Mouse (Mus musculus): ENCODE results near the gene Ltbp4.

The Ltbp4 gene

GRCm38 (mm10) chr7:27337175-27337853, at the start of gene Ltbp4:
Gene Ltbp4 (minus strand): TSS chr7:27337692.
- DNase-seq (ENCODE audit: low read depth, low spot score) = no peak

- no peak for DNase-seq (ENCODE audit: low read depth, low spot score)
These were observed 47.2 kb upstream of the Ltbp4 start for GRCm38 (mm10) chr7:27384731-27385130.

DNA sequence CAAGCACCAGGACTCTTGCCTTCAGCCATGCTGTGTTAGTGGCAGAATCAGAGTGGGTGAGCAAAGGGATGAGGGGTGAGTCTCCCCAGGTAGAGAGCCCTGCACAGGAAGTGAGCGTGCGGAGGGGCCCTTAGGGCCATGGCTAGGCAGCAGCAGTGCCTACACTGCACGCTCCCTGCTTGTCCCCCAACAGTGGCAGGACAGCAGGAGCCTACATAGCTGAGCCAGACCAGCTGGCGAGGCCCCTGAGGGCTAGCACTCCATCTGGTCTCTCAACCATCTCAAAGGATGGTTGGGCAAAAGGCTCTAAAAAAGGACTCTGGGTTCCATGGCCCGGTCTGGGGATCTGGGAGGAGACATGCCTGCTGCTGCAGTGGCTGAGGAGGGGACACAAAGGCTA, 46.6 kb upstream of the Ltbp4 start:
- DNase-seq (ENCODE audit: low read depth, low spot score) = no peak

- DNase-seq (ENCODE audit: low read depth, low spot score) = no peak
These were observed 45.7 kb upstream of the Ltbp4 start for GRCm38 (mm10) chr7:27383233-27383632.

DNA sequence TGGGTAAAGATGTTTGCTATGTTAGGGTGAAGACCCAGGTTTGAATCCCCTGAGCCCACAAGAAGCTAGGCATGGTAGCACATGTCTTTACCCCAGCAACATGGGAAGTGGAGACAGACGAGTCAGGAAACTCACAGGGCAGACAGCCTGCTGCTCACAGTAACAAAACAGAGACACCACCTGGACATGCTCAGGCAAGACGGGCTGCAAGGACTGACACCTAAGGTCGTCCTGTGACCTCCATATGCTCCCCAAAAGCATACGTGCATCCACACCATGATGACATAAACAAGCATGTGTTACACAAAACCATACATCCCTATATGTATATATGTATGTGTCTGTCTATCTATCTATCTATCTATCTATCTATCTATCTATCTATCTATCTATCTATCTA, 44.1 kb upstream of the Ltbp4 start:
- no peak for DNase-seq (ENCODE audit: low read depth, low spot score)

DNA sequence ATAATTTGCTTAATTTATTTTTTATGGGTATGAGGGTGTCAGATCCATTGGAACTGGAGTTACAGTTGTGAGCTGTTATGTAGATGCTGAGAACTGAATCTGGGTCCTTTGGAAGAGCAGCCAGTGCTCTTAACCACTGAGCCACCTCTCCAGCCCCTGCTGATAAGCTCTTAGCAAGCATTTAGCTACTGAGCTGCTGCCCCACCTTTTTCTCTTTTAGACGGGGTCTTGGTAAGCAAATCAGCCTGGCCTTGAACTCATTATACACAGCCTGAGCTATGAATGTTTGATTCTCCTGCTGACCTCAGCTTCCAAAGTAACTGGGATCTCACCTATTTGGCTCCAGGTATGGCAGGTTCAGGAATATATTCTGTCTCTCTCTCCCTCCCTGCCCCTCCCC, 43.5 kb upstream of the Ltbp4 start:
- DNase-seq (ENCODE audit: low read depth, low spot score) = no peak

DNA sequence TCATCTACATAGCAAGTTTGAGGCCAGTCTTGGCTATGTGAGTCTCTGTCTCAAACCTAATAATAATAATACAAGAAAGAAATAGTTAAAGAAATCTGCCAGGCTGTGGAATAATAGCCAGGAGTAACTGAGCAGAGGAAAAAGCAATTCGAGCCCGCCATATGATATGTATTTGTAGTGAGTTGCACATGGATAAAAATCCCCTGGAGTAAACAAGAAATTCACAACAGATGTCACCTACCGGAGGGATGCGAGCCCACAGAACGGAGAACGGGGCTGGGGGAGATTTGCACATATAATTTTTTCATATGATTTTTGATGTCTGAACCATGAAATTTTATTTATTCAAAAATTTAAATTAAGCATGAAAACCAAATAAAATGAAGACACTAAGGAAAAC, 42.3 kb upstream of the Ltbp4 start:
- no peak for DNase-seq (ENCODE audit: low read depth, low spot score)

GRCm38 (mm10) chr7:27378431-27378830, 40.9 kb upstream of the Ltbp4 start:
- DNase-seq (ENCODE audit: low read depth, low spot score) = no peak

DNA sequence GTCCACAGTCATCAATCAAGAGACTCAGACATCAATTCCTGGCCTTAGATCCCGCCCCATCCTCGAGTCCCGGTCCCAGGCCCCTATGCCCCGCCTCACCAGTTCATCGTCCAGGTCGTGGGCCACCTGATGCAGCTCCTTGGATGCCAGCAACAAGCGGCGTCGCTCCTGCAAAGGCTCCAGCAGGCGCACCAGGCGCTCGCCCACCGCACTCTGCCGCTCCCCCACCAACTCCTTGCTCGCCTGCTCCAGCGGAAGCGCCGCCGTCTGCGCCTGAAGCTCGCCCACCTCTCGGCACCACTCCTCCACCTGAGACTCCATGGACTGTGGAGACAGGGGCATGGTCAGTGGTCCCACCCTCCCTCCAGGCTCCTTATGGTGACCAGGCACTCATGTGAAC, 37.8 kb upstream of the Ltbp4 start:
- peak; percentile 42 for DNase-seq (ENCODE audit: low read depth, low spot score)

DNA sequence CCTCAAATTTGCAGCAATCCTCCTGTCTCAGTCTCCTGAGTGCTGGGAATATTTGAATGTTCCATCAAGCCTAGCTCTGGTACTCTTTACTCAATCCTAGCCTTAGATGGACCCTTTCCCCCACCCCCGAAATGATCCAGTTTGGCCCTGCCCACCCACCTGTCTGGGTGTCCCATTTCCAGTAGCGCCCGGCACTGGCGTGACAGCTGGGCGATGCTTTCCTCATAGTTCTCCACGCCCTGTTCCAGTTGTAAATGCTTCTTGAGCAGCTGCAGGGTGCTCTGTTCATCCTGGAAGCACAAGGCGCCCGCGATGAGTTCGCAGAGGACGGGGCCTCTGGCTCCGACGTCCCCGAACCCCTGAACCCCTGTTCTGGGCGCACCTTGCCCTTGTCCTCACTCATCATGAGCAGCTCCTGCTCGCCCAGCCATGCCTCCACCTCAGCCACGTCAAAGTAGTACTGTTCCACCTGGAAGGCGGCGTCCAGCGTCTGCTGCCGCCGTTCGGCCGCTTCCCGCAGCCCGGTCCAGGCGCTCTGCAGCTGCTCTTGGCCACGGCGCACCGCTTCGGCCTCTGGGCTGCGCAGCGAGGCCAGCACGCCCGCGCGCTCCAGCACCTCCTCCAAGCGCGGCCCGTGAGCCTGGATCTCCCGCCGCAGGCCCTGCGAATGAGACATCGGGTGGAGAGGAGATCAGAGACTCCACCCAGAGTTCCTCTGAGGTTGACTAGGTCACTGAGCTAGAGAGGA, 34.4 kb upstream of the Ltbp4 start:
- DNase-seq (ENCODE audit: low read depth, low spot score) = no peak

DNA sequence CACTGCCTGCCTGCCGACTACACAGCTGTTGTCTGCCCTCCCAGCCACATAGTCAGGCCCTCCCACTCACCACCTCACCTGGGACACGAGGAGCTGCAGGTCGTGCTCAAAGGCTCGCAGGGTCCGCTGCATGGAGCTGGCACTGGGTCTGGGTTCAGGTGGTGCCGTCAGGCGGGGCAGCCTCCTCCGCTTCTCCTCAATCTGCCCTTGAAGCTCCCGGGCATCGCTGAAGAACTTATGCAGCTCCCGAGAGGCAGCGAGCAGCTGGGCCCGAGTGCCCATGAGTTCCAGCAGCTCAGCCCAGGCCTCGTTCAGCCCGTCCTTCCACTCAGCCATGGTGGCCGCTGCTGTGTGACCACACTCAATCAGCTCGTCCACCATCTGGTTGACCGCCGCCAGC, 31.6 kb upstream of the Ltbp4 start:
- DNase-seq (ENCODE audit: low read depth, low spot score) = no peak

DNA sequence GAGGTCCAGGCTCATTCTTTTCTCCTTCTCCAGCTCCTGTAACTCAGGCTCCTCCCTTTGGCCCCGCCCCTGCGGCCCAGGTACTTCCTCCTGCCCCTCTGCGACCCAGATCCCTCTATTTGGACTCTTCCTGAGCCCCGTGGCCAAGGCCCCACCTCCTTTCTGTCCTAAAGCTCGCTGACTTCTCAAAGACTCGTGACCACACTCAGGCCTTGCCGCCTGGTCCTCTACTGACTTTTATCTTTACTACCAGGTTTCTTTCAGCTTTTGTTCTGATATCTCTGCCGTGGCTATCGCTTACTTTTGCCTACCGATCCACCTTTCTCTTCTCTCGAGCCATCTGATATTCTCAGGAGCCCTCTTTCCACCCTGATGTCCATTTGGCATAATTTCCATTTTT, 30.5 kb upstream of the Ltbp4 start:
- DNase-seq (ENCODE audit: low read depth, low spot score) = no peak

- DNase-seq (ENCODE audit: low read depth, low spot score) = no peak
These were observed 28.8 kb upstream of the Ltbp4 start for GRCm38 (mm10) chr7:27366082-27366844.

DNA sequence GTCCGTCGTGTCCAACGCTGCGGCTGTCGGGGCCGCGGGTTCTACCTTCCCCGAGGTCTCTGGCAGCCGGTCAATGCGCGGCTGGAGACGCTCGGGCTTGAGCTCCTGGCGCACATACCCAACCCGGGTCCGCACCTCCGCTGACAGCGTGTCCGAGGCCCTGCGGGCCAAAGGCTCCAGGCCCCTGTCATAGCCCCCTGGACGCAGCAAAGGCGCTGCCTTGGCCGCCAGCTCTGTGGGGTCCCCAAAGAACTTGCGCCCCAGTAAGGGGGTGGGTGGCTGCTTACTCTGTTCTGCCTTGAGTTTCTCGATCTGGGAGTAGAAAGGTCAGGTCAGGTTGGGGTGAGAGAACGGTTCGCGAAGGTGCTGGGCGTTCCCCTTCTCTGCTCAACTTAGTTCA, 26.9 kb upstream of the Ltbp4 start:
- DNase-seq (ENCODE audit: low read depth, low spot score) = no peak

DNA sequence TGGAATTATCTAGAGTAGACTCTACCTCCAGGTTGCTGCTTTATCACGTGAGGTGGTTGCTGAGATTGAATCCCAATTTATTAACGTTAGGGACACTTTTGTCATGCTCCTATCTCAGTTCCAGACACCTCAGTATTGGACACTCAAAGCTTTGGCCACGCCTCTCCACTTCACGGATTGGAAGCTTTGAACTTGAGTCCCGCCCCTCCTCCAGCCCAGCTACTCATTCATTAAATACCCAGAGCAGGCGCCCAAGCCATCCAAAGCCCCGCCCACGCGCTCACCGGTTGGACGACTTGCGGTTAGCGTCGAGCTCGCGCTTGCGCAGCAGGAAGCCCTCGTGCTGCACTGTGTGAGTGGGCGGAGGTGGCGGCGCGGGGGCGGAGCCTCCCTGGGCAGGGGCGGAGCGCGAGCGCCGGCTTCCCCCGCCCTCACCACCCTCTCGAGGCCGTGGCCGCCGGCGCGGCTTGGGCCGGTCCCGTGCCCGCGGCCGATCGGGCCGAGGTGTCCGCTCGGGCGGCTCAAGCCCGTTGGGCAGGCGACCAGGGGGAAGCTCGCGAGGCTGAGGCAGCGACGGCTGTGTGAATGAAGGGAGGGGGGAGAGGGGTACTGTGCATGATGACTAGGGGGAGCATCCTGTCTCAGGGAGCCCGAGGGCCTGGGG, 23.9 kb upstream of the Ltbp4 start:
- peak; percentile 96 for DNase-seq (ENCODE audit: low read depth, low spot score)

GRCm38 (mm10) chr7:27360749-27361148, 23.3 kb upstream of the Ltbp4 start:
- DNase-seq (ENCODE audit: low read depth, low spot score) = no peak

GRCm38 (mm10) chr7:27359706-27360358, 22.3 kb upstream of the Ltbp4 start:
- DNase-seq (ENCODE audit: low read depth, low spot score) = no peak

- DNase-seq (ENCODE audit: low read depth, low spot score) = no peak
These were observed 21.7 kb upstream of the Ltbp4 start for GRCm38 (mm10) chr7:27359162-27359561.

DNA sequence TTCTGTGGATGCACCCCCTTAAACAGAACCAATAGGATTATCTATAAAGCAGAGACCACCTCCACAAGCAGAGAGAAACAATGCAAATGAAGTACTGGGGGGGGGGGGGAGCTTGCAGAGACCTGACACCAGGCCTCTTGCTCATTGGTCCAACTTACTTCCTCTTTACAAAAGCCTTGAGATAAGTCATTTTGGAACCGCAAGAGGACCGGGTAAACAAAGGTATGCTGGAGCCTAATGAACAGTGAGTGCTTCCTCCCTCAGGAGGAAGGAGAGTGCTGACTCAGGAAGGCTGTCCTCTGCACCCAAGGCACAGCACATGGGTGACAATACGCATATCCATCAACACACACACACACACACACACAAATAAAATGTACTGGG, 20.1 kb upstream of the Ltbp4 start:
- DNase-seq (ENCODE audit: low read depth, low spot score) = no peak

DNA sequence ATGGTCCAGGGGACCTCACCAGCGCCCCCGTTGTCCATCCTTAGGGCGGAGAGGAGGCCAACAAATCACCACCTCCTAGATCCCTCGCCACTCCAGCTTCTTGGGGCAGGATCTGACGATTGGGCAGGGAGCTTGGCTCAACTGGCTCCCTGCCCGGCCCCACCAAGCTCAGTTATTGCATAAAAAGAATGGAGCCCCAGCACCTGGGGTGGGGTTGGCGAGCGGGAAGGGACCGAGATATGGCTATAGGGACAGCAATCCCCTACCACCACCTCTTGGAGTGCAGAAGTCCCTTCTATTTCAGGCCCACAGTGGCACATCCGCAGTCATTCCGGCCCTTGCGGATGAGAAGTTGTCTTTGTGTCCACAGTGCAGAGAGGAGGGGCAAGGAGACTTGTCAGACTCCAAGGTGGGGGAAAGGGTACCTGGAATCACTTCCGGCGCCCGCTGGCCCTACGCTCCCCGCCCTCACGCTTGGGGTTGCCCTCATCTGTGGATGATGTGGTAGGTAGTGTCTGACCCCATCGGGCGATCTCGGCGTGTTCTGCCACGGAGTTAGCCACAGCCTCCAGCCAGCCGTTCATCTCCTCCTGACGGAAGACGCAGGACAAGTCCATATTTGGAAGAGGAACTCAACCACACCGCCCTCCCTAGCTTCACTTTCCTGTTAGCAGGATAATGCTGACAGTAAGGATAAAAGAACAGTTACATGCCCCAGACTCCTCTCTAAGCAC, 19.5 kb upstream of the Ltbp4 start, which contains the start of gene Gm20479:
Gene Gm20479, minus strand, starts transcription at position 559 of the 734 bp plus-strand sequence.
- DNase-seq (ENCODE audit: low read depth, low spot score) = no peak

DNA sequence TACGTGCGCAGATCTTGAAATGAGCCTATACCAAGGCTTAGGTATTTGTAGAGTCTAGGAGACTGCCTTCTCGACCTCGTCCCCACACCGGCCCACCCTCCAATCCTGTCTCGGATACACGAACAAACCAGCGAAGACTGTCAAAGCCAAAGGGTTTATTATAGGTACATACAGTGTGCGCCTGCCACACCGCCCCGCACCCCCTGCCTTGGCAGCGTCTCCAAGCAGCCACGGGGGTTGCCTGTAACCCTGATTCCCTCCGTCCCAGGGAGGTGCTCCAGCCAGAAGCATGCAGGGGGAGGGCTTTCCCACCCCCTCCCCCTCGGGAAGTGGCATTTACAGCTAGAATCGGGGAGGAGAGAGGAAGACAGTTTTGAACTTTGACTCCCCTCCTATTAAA, 18.8 kb upstream of the Ltbp4 start:
- no peak for DNase-seq (ENCODE audit: low read depth, low spot score)

Data from telencephalon, adult 2 months (tissue).